Mouse (Mus musculus) common myeloid progenitor, adult 5-6 weeks (primary cell): ENCODE results near the gene Slc7a7. TPM values are rescaled to one million over a fixed set of nuclear protein-coding genes. Genes with fewer than 3 reads are reported as not detected.
A peak's percentile ranks its signal among the peaks of the same experiment; 100 is the strongest.

Source experiments
- ATAC-seq: replicated peaks from 2 replicates; pipeline ENCODE4 v1.8.0; 2016; ENCODE audit warnings: low read depth, mild to moderate bottlenecking, moderate TSS enrichment, inconsistent platforms; ENCODE audit not compliant: poor library complexity, severe bottlenecking
- total RNA-seq: library from RNA; stranded (forward); fragments of 200-1000, 187-1606 nt; gene quantifications from 2 replicates; pipeline ENCODE4 v1.2.3, GENCODE M21; 2017

The Slc7a7 gene
- total RNA-seq, 1 experiment from 2014 or later: 4.5 TPM

GRCm38 (mm10) chr14:54432837-54433830 lies 15.6 kb upstream of the Slc7a7 start:
- peak; percentile 81 for ATAC-seq

GRCm38 (mm10) chr14:54432078-54432836 lies 14.7 kb upstream of the Slc7a7 start:
- ATAC-seq: peak; percentile 24; the same call in 1 of the 2 replicates

GRCm38 (mm10) chr14:54431334-54432077 lies 13.9 kb upstream of the Slc7a7 start, which contains the start of gene Mmp14:
Gene Mmp14 (plus strand): TSS chr14:54431612.
- no peak for ATAC-seq

GRCm38 (mm10) chr14:54430406-54431145 lies 13.0 kb upstream of the Slc7a7 start:
- ATAC-seq: no peak

GRCm38 (mm10) chr14:54429332-54430093 lies 11.9 kb upstream of the Slc7a7 start:
- ATAC-seq: no peak

GRCm38 (mm10) chr14:54428421-54428820 lies 10.8 kb upstream of the Slc7a7 start:
- no peak for ATAC-seq

- no peak for ATAC-seq
These were observed 10.1 kb upstream of the Slc7a7 start for GRCm38 (mm10) chr14:54427696-54428095.

GRCm38 (mm10) chr14:54426689-54427398 lies 9.3 kb upstream of the Slc7a7 start, which contains the start of gene Mrpl52:
Gene Mrpl52 (plus strand): TSS chr14:54426909.
- peak; percentile 81 for ATAC-seq

- peak; percentile 64 for ATAC-seq
These were observed 8.6 kb upstream of the Slc7a7 start for GRCm38 (mm10) chr14:54426003-54426688.

- no peak for ATAC-seq
These were observed 8.0 kb upstream of the Slc7a7 start for GRCm38 (mm10) chr14:54425540-54425939.

GRCm38 (mm10) chr14:54424634-54425033 lies 7.1 kb upstream of the Slc7a7 start:
- ATAC-seq: no peak

- ATAC-seq: no peak
These were observed 5.8 kb upstream of the Slc7a7 start for GRCm38 (mm10) chr14:54423406-54423805.

GRCm38 (mm10) chr14:54421014-54421413 lies 3.4 kb upstream of the Slc7a7 start:
- ATAC-seq: no peak

GRCm38 (mm10) chr14:54416830-54417229 lies 750 bp downstream of the Slc7a7 start:
- ATAC-seq: no peak

GRCm38 (mm10) chr14:54416229-54416775 lies 1.3 kb downstream of the Slc7a7 start:
- ATAC-seq: no peak

- ATAC-seq: no peak
These were observed 2.1 kb downstream of the Slc7a7 start for GRCm38 (mm10) chr14:54415241-54416020.
